Mouse (Mus musculus): Measurements from ENCODE around the gene Epb41l3.

The Epb41l3 gene

DNA sequence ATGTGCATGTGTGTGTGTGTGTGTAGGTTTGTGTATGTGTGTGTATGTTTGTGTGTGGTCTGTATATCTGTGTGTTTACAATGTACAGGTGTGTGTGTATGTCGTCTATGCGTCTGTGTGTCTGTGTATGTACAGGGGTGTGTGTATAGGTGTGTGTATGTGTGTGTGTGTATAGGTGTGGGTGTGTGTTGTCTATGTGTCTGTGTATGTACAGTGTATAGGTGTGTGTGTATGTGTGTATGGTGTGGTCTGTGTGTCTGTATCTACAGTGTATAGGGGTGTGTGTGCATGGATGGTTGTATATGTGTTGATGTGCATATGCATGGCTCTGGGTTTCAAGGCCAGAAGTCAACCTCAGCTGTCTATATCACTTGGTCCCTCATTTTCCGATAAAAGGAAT is 161.7 kb downstream of the Epb41l3 start:
- in situ Hi-C loops (cut with MboI, MseI), result no loop called here

DNA sequence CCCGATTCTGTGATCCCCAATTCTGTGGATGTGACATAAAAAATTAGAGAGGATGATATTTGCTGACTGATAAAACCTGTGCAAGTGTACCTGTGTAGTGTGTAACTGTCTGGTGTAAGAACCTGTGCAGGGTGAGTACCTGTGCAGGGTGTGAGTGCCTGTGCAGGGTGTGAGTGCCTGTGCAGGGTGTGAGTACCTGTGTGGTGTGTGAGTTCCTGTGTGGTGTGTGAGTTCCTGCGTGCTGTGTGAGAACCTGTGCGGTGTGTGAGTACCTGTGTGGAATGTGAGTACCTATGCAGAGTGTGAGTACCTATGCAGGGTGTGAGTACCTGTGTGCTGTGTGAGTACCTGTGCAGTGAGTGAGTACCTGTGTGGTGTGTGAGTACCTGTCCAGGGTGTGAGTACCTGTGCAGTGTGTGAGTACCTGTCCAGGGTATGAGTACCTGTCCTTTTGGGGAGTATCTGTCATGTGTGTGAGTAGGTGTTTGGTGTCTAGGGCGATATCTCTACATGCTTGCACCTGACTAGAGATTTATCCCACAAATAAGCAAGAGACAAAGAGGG is 163.4 kb downstream of the Epb41l3 start:
- in situ Hi-C loops (cut with MboI, MseI), result no loop called here

DNA sequence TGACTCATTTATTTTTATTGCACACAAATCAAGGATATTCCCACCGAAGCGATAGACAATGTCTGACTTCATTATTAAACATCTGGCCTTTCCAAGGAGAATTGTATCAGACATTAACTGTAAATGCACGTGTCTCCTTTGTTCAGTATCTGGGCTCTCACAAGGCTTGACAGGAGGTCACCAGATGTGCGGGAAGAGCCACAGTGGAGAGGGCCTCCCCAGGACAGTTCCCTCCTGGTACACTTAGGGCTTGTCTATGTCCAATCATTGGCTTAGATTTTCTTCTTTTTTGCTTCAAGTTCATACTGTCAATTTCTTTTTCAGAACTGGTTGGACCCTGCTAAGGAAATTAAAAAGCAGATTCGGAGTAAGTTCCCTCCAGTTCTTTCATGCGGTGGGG is 163.9 kb downstream of the Epb41l3 start:
- in situ Hi-C loops (cut with MboI, MseI), result no loop called here

DNA sequence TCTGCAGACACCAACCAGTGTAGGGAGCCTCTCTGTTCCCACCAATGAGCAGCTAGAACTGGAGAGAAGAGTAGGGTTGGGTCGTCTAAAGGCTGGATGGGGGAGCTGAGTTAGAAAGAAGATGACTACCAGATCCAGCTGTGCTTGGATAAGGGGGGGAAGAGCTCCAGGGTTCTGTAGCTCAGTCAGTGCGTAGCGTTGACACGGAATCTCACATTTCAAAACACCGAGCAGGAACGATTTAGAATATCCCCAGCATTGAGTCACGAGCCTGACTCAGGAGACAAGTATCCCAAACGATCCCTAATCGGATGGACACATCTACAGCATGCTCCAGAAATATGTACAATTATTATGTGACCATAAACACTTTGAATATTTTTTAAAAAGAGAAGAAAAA is 180.4 kb downstream of the Epb41l3 start:
- in situ Hi-C loops (cut with MboI, MseI), result no loop called here

DNA sequence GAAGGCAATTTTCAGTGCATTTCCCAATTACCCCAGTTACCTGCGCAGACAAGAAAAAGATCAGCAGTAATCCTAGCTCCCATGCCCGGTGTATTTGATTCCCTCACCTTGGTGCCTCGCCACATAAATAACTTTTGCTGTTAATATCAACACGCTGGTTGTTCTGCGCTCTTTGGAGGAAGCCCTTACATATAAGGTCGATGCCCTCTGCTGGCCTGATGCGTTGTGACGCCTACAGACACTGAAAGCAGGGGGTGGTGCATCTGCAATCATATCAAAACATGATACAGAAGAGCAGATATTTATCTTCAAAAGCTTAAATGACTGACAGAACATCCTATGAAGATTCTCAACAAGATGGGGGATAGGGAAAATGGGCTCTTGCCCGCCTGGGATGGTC is 181.0 kb downstream of the Epb41l3 start:
- in situ Hi-C loops (cut with MboI, MseI), result no loop called here

DNA sequence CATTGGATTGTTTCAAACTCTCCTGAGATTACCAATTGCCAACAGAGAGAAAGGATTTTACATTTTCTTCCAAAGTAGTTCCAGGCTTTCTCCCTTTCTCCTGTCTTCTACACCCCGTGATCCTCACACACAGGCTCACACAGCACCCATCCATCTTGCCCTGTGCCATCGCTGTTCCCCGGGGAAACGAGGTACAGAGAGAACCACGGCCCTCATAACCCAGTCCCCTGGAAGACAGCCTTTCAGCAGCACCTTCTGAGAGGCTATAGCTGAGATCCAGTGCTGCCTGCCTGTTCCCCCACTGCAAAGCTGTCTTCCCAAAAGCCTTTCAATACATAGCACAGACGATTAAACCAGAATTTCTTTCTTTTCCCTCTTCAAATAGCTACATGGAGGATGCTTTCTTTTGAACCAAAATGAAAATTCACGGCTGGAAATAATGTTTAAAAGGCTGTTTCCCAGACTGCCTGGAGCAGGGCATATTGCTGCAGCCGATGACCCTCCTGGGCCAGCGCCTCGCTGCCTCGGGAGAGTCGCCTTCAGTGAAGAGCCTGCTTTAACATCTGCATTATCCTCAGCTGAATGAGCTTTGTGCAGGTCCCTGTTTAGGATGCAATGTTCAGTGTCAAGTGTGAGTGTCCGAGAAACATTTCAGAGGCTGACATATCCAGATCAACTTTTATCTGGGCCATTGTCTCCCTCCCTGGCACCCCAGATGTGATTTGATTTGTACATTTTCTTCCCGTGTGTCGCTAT is 188.5 kb downstream of the Epb41l3 start:
- in situ Hi-C loops (cut with MboI, MseI), result loop anchor here (5.0 kb wide), 1 partner anchor 88 kb away; no protein-coding TSS in a partner anchor

DNA sequence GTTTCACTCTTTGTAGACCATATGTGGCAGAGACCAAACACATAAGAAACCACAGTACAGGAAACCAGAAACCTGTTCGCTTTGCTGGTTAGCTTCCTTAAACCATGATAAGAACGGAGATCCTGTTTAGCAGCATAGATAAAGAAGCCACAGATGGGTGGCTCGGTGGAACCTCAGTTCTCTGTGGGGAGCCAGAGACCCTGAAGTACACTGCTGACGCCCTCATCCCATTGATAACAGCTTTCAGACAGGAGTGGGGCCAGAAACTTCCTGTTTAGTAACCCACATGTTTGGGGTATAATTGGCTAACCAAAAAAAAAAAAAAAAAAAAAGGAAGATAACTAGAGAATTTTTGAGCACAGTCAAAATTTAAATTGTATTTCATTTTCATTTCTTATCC is 189.7 kb downstream of the Epb41l3 start:
- in situ Hi-C loops (cut with MboI, MseI), result no loop called here

DNA sequence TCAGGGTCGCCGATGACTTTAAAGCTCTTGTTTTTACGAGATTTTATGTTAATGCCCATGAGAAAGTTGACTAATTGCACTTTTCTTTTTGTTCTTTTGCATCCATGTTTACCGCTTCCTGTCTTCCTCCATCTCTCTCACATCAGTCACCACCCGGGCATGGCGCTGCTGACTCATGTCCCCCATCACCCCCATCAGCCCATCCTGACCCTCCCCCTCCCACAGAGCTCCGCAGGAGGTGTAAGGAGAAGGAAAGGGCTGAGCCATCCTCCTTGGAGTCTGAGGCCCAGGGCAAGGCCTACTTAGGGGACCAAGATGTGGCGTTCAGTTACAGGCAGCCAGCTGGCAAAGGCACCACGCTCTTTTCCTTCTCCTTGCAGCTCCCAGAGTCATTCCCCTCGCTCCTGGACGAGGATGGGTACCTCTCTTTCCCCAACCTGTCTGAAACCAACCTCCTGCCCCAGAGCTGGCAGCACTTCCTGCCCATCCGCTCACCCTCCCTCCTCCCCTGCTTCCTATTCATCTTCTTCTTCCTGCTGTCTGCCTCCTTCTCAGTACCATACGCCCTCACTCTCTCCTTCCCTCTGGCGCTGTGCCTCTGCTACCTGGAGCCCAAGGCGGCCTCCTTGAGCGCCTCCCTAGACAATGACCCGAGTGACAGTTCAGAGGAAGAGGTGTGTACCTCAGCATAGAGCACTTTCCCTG is 190.4 kb downstream of the Epb41l3 start:
- in situ Hi-C loops (cut with MboI, MseI), result no loop called here

DNA sequence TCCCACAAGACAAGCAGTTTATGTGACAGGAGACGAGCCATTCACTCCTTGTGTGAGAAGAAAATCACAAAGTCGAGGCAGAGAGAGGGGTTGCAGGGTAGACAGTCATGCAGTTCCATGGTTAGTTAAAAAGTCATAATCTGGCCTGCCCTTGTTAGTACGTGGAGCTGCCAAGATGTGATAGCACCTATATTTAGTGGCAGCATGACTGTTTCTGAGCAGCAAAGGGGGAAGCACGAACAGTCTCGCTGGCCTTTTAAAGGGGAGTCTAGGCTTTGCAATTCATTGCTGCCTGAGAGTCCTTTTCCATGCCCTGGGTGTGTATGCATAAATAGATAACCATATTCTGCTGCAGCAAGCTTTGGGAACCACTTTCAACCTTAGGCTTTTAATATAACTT is 191.5 kb downstream of the Epb41l3 start:
- in situ Hi-C loops (cut with MboI, MseI), result no loop called here

DNA sequence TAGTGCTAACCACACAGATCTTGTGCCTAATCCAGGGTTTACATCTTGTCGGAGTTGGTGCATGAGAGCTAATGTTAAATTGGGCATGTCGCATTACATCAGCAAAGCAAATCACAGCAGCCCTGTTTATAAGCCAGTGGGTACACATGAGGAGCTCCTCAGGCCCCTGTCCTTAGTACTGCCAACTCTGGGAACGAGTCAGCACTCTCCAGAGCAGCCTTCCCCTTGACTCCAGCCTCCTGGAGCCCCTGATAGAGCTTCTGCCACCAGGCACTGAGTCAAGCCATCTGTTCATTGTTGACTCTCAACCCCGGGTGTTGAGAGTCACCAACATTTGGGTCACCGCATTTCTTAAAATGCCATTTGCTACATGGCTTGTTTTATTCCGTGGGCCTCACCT is 192.0 kb downstream of the Epb41l3 start:
- in situ Hi-C loops (cut with MboI, MseI), result no loop called here

DNA sequence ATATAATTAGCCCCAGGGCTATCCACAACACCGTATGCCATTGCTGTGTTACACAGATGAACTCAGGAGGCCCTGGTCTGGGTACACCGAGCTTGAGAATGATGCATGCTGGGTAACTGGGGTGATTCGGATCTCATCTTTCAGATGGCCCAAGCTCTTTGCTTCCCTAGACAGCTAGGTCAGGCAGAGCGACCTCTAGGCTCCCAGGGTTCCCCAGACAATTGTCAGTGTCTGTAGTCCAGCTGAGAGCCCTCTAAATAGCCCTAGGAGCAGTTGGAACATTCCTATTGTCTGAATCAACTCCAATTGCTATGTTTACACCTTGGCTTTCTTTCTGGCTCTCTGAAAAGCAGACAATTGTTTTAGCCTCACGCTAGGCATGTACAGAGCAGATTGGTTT is 201.9 kb downstream of the Epb41l3 start:
- in situ Hi-C loops (cut with MboI, MseI), result no loop called here

DNA sequence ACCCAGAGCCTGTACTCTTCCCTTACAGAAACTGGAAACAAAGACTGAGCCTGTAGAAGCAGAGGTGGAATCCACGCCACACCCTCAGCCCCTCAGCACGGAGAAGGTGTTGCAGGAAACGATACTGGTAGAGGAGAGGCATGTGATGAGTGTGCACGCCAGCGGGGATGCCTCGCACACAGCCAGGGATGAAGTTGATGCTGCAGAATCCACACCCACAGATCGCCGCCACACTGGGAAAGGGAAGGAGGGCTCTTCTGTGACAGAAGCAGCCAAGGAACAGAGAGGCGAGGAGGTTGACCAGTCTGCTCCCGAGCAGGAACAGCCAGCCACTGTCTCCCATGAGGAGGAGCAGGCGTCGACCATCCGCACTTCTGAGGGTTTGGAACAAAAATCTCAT is 209.0 kb downstream of the Epb41l3 start:
- in situ Hi-C loops (cut with MboI, MseI), result loop anchor here (10.0 kb wide), 1 partner anchor 1230 kb away; no protein-coding TSS in a partner anchor

DNA sequence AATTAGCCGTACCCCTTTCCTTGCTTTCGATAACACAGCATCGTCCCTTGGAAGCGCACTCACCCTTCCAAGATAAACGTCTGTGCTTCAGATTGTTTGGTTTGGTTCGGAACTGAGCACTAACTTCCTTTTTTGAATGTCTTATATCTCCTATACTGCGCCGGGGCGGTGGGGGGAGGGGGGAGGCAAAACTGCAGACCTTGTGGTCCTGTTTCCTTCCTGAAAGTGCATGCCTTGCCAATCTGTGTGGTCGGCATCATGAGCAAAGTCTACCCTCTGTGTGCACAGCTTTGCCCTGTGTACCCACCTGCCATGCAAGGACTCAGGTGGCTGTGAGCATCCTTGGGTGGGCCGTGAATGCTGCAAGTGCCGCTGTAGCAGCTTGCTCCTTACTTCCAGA is 212.6 kb downstream of the Epb41l3 start:
- in situ Hi-C loops (cut with MboI, MseI), result loop anchor here (10.0 kb wide), 1 partner anchor 1233 kb away; no protein-coding TSS in a partner anchor

DNA sequence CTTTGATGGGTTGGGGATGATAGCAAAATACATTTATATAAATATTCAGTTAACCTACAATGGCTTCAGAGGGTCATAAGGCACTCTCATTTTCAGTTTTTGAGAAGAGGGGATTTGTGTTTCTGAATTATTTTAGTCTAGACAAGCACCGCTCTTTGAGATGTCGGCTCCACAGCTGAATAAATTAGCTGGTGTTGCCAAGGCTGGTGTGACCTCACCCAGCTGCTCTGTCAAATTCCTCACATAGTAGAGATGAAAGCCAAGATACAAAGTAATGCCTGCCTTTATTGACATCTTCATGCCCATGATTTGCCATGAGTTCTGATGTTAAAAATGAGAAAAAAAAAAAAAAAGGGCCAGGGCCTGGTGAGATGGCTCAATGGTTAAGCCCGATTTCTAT is 214.8 kb downstream of the Epb41l3 start:
- in situ Hi-C loops (cut with MboI, MseI), result no loop called here

DNA sequence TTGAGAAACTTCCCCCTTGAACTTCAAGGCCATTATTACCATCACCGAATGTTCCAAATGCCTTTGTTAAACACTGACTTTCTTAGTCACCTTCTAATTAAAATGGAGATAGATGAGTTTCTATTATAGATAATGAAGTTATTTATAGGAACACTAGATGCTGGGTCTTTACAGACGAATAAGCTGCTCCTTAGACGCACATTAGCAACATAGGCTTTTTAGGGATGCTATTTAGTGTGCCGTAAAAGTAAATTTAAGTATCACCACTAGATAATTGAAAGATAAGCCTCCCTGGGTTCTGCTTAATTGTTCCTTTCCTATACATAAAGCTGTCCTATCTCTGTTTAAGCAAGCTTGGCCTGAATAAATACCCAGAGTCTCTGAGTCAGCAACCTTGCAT is 226.1 kb downstream of the Epb41l3 start:
- in situ Hi-C loops (cut with MboI, MseI), result no loop called here

DNA sequence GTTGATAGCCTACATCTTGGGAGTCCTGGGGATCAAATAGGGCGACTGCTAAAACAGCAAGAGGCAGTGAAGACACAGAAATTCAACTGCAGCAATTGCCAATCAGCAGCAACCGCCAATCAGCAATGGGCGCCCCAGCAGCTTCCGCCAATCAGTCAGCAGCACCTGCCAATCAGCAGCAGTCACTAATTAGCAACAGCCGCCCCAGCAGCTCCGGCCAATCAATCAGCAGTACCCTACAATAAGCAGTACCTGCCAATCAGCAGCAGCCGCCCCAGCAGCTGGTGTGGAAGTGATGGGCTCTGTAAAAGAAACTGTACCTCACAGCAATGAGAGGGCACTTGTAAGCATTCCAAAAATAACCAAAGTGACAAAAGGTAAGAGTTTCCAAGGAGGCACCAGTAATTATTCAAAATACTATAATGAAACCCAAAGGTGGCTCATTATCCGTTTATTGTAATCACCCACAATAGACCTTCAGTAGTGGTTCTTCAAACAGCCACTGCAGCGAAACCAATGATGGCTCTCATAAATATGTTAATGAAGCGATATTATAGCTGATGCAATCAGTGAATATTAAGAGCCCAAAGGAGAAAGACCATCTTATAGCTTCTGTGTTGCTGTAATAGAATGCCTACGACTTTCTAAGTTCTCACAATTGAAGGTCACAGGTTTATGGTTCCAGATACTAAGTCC is 228.2 kb downstream of the Epb41l3 start:
- in situ Hi-C loops (cut with MboI, MseI), result no loop called here

DNA sequence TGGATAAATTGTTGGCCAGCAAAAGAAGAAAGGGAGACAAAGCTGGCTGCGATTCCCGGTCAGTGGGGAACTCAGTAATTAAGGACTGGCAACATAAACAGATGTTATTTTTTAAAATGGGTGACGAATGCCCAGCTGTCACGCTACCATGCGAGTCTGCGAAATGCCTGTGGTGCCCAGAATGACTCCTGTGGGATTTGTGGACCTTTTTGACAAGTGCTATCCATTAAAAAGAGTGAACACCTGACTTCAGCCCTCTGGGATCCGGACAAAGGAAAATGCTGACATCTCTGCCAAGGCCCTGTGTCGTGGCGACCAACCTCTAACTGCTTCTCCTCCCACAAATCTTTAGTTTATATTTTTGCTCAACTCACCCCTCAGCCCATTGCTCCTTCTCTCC is 232.2 kb downstream of the Epb41l3 start:
- in situ Hi-C loops (cut with MboI, MseI), result no loop called here

DNA sequence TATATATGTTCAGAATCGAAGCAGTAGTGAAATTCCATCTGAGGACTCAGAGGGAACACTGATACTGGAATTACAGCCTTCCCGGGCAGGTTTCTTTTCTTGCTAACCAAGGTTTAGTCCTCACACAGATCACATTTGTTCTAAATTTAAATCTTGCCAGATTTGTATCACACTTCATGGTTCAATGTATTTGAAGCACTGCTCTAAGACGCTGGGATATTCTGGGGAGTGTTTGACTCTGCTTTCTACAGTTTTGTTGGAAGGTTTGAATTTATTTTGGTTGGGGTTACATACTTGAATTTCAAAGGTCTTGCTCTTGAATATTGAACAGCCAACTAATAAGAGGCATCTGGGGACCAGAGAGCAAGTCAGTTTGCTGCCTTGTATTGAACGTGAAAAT is 234.4 kb downstream of the Epb41l3 start:
- in situ Hi-C loops (cut with MboI, MseI), result loop anchor here (10.0 kb wide), 1 partner anchor 975 kb away; no protein-coding TSS in a partner anchor

DNA sequence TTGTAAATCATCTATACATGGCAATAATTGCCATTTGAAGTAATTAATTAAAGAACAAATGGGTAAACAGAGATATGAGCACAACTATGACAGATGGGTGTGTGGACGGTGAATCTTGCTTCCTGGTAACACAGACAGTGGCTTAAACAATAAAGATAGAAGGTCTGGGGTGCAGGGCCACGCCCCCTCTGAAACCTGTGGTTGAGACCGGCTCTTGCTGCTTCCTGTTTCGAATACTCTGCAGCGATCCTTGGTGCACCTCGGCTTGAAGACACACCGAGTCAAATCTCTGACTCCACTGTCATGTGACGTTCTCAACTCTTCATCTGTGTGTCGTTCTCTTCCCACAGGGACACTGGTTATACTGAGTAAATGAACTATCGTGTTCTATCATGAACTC is 245.0 kb downstream of the Epb41l3 start:
- in situ Hi-C loops (cut with MboI, MseI), result no loop called here

DNA sequence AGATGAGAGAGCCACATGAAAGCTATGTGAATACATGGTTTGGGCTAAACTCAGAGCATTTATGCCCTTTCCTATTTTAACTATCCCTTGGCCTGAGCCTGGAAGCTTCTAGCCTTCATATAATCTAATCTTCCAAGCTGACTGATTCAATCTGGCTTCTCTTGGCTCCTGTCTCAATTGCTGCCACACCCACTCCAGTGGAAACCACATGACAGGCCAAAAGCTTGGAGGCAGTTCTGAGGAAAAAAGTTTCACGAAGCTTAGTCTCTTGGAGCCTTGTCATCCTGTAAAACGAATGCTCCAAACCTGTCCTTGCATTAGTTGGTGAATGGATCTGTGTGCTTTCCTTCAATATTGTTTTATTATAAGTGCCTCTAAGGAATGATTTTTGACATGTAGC is 247.2 kb downstream of the Epb41l3 start:
- in situ Hi-C loops (cut with MboI, MseI), result no loop called here
